Mouse (Mus musculus) ovary, postnatal 36 days (tissue): ENCODE results near the gene Ppp1r26.
A peak's percentile ranks its signal among the peaks of the same experiment; 100 is the strongest.
"Not testable (repeated sequence)": the region's sequence is repeated elsewhere in the genome, so short reads cannot be mapped to it uniquely, and the experiment has no call there.

Source experiments
- DNase-seq: peaks from one replicate; pipeline ENCODE4 v3.0.0; 2022; ENCODE audit warnings: low spot score, mixed read lengths

Gene Ppp1r26

DNA sequence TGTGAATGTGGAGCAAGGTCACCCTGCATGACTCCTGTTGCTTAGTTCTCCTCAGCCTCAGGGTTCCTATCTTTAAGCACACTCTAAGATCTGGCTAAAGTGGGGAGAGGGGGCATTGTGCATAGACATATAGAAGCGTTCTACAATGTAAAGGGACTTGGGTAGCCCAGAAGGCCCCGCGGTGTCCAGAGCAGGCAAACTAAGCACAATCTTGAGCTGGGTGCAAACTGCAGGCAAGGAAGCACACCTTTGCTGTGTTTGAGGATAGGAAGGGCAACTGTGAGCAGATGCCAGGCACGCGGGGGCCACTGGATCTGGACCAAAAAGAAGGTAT is 452 bp upstream of the Ppp1r26 start:
- DNase-seq = no peak

DNA sequence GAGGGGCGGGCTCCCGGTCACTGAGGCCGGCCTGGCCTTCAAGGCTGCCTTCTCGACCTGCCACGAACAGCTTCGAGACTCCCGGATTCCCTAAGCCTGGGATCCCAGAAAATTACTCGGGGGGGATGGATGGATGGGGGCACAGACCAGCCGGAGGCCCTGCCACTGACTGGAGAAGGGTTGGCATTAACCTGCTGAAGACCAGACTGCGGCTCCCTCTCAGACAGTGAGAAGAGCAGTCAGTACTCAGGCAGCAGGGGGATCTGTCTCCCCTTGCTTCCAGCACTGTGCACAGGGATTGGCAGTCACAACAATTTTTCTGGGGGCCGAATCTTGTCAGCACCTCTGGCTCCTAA is 693 bp downstream of the Ppp1r26 start:
- no peak for DNase-seq

DNA sequence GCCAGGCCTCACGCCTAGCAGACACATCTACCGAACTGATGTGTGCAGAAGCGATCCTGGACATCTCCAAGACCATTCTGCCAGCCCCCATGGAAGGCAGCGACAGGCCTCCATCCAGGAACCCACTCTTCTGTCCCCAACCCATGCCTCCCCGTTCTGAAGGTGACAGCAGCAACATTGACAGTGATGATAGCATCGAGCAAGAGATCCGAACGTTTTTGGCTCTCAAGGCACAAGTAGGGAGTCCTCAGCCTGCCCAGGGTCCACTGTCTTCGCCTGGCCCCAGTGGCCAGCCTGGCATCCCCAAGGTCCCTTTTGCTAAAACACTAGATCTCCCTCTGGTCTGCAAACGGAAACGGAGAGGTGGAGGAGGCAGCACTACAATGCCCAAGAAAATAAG is 5.1 kb downstream of the Ppp1r26 start:
- no peak for DNase-seq

DNA sequence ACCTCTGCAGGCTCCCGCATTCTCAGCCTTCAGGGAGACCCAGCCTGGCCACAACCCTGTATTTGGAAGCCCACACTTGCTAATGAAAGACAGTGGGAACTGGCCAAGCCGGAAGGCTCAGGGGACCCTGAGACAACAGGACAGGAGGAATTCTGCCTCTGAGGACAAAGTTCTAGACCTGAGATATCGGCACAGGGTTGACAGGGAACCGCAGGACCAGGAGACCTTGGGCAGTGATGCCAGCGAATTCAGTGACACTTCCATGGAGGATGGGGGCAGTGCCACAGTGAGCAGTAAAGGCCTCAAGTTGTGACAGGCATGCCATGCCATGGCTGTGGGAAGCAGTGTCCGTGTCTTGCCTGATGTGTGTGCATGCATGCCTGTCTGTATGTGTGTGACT is 6.9 kb downstream of the Ppp1r26 start:
- no peak for DNase-seq

DNA sequence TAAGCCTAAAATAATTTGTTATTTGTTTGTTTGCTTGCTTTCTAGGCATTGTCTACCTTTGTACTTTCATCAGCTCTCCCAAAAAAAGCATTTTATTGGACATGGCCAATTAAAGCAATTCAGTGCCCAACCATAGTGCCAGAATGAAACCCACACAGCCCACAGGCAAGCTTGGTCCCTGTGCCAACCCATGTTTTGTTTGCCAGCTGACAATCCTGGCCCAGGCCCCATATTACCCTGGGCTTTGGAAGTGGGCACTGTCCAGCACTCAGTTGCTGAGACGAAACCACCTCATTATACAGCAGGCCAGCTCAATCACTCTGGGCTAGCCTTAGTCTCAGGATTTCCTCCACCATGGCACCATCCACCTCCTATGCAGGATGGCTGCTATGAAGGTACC is 10.0 kb downstream of the Ppp1r26 start:
- DNase-seq = no peak

DNA sequence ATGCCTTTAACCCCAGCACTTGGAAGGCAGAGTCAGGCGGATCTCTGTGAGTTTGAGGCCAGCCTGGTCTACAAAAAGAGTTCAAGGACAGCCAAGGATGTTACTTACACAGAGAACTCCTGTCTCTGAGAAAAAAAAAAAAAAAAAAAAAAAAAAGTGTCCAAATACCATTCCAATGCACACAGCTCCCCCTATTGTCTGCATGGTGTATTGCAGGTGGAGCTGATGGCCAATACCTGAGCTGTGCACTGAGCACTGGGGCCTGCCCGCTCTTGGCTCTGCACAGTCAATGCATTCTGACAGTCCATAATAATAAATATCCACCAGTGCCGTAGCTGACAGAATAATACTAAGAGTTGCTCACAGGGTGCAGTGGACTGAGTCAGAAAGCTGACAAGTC is 17.3 kb downstream of the Ppp1r26 start:
- DNase-seq = peak; percentile 41

DNA sequence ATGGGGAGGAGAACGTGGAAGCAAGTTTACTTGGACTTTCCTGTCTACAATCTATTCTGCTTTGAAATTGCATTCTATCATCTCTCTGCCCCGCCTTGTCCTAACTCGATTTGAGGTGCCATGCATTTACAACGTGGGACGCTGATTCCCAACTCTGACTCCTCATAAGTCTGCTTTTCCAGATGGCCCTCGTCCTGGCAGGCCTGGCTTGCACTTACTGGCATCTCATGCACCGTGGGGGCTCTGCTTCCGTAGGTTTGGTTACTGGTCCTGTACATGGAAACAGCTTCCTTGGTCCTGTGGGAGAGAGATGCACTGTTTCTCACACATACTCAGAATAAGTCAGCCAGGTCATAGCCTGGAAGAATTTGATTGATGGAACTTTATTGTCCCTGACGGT is 18.3 kb downstream of the Ppp1r26 start:
- DNase-seq = no peak

DNA sequence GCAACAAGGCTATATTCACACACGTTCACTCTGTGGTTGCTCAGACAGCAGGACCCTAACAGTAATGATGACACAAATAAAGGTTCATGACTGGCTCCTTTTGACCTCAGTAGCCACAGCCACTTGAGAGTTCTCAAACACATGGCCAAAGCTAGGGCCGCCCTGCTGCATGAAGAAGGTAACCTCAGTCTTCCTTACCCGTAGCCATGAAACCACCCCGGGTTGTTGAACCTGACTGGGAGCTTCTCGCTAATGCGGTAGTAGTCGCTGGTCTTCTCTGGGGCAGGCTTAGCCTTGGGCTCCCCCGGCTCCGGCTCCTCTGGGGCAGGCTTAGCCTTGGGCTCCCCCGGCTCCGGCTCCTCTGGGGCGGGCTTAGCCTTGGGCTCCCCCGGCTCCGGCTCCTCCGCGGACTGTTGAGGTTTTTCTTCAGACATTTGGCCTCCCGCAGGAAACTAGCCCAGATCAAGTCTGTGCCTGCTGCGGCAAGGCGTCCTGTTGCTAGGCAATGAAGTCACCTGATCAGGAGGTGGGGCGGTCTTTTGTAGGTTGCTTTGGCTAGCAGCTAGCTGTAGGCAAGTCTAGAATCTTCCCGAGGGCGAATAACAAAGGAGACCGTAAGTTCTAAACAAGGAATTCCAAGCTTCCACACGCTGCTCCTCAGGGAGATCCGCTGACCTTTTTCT is 19.4 kb downstream of the Ppp1r26 start, which contains the start of gene 1700007K13Rik:
Gene 1700007K13Rik (minus strand): TSS at position 497 of the 683 bp plus-strand sequence.
- DNase-seq = peak; percentile 78

DNA sequence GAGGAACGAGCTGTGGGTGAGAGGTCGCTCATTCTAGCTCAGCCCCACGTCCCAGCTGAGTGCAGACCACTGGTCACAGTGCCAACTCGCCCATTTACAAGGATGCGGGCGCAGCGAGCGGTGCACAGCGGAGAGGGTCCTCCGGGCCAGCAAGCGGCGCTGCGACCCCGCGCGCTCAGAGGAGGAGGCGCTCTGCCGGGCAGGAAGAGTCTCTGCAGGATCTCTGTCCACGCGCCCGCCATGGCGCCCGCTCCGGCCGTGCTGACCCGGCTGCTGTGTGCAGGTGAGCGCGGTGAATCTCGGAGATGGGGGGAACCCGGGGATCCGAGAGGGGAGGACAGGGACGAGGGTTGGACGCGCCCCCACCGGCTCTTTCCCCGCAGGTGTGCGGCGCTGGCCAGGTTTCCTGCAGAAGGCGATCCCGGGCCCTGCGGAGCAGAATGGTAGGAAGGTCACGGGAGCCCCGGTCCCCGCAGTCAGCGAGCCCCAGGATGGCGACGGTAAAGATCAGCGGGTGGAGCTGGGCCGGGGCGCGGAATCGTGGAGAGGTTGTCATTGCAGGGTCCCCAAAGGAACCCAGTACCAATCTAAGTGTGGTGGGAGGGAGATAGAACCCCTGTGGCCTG is 21.4 kb downstream of the Ppp1r26 start, which contains the start of gene Mrps2:
Gene Mrps2 (plus strand): TSS at position 207 of the 626 bp plus-strand sequence.
- DNase-seq = peak; percentile 87

DNA sequence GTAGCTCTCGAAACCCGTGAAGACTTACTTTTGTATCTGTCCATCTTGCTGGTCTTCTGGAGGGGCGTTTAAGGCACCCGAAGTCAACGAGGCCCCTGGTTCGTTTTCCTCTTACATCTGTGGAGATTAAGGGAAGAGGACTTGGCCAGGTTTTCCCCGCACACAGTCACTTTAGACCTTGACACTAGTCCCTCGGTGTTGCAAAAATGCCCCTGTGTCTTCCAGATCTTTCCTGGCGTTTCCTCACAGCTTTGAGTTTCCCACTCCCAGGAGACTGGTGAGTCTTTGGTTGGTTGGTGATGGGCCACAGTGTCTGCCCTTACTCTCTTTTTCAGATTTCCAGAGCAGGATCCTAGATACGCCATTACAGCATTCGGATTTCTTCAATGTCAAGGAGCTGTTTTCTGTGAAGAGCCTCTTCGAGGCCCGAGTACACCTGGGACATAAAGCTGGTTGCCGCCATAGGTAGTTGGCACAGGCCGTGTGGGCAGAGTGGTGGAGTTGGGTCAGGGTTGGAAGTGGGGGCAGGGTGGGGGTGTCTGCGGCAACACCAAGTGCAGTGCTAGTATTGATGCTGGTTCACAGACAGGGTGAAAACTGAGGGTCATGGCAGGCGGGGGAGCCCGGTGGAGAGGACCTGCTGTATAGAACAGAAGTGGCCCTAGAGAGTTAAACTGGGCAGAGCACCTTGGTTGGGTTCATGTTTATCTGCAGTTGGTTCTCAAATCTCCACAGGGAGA is 22.1 kb downstream of the Ppp1r26 start:
- DNase-seq = no peak

DNA sequence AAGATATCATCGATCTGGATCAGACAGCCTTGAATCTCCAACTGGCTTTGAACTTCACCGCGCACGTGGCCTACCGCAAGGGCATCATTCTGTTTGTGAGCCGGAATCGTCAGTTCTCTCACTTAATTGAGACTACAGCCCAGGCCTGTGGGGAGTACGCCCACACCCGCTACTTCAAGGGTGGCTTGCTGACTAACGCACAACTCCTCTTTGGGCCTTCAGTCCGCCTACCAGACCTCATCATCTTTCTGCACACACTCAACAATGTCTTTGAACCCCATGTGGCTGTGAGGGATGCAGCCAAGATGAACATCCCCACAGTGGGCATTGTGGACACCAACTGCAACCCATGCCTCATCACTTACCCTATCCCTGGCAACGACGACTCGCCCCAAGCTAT is 22.9 kb downstream of the Ppp1r26 start:
- DNase-seq = no peak

DNA sequence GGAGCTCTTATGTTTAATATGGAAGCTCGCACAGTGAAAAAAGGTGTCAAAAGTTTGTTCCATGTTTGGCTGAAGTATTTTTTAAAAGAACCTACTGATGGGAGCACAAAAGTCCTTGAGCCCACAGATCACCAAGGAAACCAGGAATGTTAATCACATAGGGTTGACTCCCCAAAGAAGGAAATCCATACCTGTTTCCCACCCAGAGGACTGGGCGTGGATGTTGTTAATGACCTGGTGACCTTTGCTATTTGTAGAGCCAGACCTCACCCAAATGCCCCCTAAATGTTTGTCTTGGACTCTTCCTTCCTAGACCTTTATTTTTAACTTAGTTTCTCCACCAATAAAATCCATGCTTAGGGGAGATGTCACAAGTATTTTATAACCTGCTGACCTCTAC is 24.0 kb downstream of the Ppp1r26 start:
- DNase-seq = no peak

DNA sequence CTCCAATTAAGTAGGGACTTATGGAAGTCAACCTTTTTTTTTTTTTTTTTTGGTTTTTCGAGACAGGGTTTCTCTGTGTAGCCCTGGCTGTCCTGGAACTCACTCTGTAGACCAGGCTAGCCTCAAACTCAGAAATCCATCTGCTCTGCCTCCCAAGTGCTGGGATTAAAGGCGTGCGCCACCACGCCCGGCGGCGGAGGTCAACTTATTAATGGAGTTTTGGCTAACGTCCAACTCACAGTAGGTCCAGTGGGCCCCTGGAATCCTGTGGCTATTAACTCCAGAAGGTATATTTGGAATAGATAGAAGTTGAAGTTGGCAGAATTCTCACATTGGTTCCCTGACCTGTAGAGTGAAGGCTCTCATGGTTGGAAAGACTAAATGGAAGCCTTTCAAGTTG is 25.4 kb downstream of the Ppp1r26 start:
- not testable (repeated sequence) for DNase-seq

DNA sequence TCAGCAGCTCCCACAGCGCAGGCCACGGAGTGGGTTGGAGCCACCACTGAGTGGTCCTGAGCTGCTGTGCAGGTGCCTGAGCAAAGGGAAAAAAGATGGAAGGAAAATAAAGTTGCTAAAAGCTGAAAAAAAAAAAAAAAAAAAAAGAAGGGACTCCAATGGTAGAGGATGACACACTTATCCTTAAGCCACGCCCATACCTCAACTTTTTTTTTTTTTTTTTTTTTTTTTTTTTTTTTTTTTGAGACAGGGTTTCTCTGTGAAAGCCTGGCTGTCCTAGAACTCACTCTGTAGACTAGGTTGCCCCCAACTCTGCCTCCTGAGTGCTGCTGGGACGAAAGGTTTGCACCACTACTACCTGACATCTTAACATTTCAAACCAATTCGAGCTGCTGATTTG is 31.4 kb downstream of the Ppp1r26 start:
- DNase-seq = not testable (repeated sequence)

DNA sequence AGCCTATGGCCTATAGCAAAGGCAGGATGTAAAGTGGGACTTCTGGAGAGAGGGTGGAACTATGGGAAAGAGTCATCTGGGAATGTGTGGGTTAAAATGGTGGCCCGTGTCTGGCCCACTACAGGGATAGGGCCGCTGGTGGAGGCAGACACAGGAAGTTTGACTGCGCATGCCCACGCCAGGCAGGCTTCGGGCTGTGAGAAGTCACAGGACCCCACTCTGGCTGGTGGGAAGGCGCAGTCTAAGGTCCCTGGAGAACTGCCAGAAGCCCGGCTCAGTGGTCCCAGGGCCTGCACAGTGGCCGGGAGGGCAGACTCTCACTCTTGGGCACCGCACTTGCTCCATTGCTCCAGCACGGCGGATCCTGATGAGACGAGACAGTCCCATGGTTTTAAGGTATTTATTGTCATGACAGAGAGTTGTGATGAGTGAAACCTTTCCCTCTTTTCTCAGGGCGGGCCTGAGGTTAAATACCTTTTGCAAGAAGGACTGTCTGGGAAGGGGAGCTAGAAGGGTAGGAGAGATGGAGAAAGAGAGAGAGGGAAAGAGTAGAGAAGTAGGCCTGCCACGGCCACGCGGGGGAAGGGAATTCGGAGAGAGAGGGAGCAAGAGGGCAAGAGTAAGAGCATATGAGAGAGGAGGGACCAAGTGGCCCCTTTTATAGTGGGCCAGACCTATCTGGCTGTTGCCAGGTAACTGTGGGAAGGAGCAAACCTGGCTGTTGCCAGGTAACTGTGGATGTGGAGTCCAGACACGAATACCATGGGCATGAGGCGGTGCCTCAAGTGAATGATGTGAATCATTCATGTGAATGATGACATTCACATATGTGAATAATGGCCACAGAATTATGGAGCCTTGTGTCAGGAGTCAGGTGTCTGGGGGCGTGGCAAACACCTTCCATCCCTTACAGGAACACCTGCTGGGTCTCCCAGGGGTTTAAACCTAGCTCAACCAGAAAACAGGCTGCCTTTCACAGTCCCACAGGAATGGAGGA is 32.9 kb downstream of the Ppp1r26 start:
- no peak for DNase-seq

DNA sequence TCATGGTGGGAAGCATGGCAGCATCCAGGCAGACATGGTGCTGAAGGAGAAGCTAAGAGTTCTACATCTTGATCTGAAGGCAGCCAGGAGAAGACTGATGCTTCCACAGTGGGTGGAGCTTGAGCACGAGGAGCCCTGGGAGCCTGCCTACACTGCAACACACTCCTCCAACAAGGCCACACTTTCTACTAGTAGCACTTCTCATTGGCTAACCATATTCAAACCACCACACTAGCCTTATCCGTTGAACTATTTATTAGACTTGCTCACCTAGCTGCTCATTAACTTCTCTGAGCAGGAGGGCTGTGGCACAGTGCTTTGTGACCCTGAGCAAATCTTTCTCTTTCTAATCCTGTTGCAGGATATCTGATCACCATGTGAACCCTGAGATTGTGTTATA is 37.3 kb downstream of the Ppp1r26 start:
- no peak for DNase-seq

DNA sequence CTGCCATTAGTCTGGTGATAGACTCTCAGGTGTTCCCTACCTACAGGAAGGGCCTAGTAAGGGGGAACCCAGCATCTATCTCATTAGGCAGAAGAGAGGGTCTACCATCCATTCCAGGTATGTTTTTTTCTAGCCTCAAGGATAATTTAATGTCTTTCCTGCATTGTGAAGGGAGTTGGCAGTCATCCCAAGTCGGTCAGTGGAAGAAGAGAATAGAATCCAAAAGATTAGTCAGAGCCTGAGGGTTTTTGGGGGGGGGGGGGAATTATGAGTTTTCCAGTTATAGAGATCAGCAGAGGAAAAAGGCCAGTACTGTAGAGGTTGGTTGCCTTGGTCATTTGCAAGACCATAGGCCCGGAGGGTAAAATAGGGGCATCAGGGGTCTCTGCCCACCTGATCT is 47.9 kb downstream of the Ppp1r26 start:
- DNase-seq = no peak

DNA sequence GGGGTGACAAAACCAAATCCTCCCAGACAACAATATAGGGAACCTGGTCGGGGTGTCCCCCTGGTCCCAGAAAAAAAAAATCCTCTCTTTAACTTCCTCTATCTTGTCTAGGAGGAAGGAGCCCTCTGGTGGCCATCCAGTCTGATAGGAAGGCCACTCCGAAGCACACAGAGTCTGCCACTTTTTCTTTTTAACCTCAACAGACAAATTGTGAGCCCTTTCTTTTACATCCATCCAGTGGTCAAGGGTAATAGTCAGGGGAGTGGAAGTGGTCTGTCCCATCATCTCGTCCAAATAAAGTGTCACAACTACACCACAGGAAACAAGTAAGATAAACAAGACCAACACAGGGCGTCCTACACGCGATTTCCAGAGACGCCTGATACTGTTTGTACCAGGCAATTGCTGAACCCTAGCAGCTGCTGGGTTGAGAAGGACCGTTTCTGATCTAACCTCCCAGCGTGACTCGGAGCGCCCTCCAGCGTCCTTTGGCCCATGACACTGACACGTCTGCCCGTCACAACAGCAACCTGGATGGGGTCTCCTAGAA is 48.7 kb downstream of the Ppp1r26 start:
- DNase-seq = no peak

DNA sequence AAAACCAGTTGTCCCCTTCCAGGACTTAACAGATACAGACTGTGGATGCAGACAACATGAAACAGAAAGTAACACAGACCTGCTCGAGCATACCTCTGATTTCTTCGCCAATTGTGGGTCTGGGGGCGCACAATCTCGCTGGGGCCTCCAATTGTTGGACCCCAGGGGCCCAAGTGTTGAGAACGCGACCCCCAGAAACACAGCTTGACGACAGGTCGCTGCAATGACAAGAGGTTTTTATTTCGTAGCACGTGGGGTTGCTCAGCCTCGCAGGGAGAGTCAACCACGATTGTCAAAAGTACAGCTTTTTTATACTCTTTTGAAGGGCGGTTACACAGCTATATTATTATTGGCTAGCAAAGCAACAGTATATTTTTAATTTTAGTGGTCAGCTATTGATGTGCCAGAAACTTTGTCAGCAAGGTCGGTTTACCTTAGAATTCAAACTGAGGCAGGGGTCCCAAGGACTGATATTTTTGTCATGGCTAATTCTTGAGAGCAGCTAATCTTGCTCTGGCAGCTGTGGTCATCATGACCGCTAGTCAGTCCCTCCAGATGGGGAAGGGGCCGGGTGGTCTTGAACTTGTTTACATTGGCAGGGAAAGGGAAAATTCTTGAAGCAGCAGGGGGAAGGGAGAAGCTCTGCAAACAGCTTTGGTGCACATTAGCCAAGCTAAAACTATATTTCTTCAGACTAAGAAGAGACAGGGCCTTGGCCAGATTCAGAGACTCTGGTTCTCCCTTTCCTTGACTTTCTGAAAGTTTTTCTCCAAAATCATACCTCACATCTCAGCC is 49.4 kb downstream of the Ppp1r26 start:
- no peak for DNase-seq

DNA sequence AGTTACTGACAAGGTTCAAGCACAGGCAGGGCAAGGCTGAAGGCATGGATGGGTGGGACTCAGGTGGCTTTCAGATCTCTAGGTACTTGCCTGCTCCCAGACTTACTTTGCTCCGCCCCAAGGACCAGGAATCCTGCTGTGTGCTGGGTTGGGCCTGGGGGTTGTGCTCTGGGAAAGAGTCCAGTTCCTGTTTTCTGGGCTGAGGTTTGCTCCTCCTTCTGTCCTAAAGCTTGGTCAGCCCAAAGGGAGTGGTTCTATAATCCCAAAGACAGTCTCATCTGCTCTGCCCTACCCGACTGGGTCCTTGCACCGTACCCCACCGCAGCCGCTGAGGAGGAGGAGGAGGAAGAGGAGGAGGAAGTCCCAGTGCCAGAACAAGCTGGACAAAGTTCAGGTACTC is 50.1 kb downstream of the Ppp1r26 start, which contains the start of gene Gbgt1:
Gene Gbgt1 (plus strand): TSS at position 221 of the 400 bp plus-strand sequence.
- no peak for DNase-seq

DNA sequence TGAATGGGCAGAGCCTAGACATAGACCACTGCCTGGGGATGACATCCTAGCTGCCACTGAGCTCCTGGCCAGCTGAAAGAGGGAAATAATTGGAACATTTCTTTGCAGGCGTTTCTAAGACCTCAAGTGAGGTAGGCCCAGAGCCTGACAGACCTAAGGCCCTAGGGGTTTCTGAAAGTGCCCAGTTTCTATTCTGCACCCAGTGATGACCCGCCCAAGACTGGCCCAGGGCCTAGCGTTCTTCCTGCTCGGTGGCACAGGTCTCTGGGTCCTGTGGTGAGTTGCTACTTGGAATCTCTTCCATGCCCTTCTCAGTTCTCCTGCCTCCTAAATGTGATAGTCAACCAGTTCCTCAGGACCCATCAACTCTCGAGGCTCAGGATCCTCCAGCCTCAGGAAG is 51.0 kb downstream of the Ppp1r26 start:
- DNase-seq = no peak
